Mouse (Mus musculus) embryonic fibroblast, embryonic 13.5 days (primary cell): Measurements from ENCODE around the gene Themis3.

Source experiments
- CTCF ChIP-seq: IDR thresholded peaks from 2 replicates; pipeline ENCODE4 v1.5.1; 2011; ENCODE audit warnings: mild to moderate bottlenecking, control low read depth, low read length, moderate library complexity, borderline replicate concordance; ENCODE audit not compliant: insufficient read depth
- POLR2A ChIP-seq: IDR thresholded peaks from 2 replicates; pipeline ENCODE4 v1.6.1; 2011; ENCODE audit warnings: low read depth, mild to moderate bottlenecking, control low read depth, low read length, moderate library complexity

DNA sequence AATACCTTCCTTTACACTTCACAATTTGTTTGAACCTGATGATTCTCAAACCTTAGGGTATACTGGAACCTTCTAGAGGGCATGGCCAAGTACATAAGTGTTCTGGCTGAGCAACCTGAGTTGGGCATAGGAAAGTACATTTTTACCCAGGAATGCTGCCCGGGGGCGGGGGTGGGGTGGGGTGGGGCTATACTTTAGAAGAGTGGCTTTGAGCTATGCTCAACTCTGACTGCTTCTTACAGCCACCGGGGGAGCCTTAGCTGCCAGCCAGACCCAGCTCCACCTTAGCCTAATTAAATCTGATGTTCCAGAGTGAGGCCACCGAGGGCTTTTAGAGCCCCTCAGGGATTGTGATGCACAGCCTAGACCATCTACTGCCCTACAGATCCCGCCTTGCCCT lies 13.4 kb downstream of the Themis3 start:
- no peak for TF ChIP-seq CTCF
- TF ChIP-seq POLR2A, result no peak
